Mouse (Mus musculus) kidney, adult 18-20 months (tissue): Measurements from ENCODE around the gene Pex3.

Experiments
- DNase-seq: peaks from one replicate; pipeline ENCODE4 v3.0.0; 2021

The Pex3 gene

GRCm38 (mm10) chr10:13534751-13535150 lies 18.2 kb downstream of the Pex3 start:
- no peak for DNase-seq

- no peak for DNase-seq
These were observed 24.8 kb downstream of the Pex3 start for GRCm38 (mm10) chr10:13528155-13528554.

GRCm38 (mm10) chr10:13521857-13522256 lies 31.1 kb downstream of the Pex3 start:
- no peak for DNase-seq

- DNase-seq: no peak
These were observed 50.6 kb downstream of the Pex3 start for GRCm38 (mm10) chr10:13502371-13502770.

- DNase-seq: peak; percentile 19
These were observed 51.4 kb downstream of the Pex3 start for GRCm38 (mm10) chr10:13501533-13501932.

GRCm38 (mm10) chr10:13500938-13501496 lies 51.9 kb downstream of the Pex3 start:
- peak; percentile 91 for DNase-seq

GRCm38 (mm10) chr10:13500473-13500872 lies 52.5 kb downstream of the Pex3 start:
- DNase-seq: no peak

- no peak for DNase-seq
These were observed 53.6 kb downstream of the Pex3 start, which contains the start of gene Fuca2 for GRCm38 (mm10) chr10:13499331-13499730. TSS of gene Fuca2 (plus strand) at chr10:13499540.

- DNase-seq: no peak
These were observed 56.6 kb downstream of the Pex3 start for GRCm38 (mm10) chr10:13496315-13496714.

- DNase-seq: peak; percentile 45
These were observed 58.8 kb downstream of the Pex3 start for GRCm38 (mm10) chr10:13493978-13494686.

GRCm38 (mm10) chr10:13489671-13490070 lies 63.3 kb downstream of the Pex3 start:
- DNase-seq: no peak

- DNase-seq: no peak
These were observed 67.0 kb downstream of the Pex3 start for GRCm38 (mm10) chr10:13485958-13486357.

GRCm38 (mm10) chr10:13479341-13479740 lies 73.6 kb downstream of the Pex3 start:
- no peak for DNase-seq

GRCm38 (mm10) chr10:13475121-13475520 lies 77.8 kb downstream of the Pex3 start:
- DNase-seq: no peak

GRCm38 (mm10) chr10:13474568-13474955 lies 78.4 kb downstream of the Pex3 start:
- DNase-seq: peak; percentile 47
